Mouse (Mus musculus) lung, embryonic 16.5 days (tissue): Measurements from ENCODE around the gene BC037034. TPM values are rescaled to one million over a fixed set of nuclear protein-coding genes. Genes with fewer than 3 reads are reported as not detected.
"Not testable (repeated sequence)": the region's sequence is repeated elsewhere in the genome, so short reads cannot be mapped to it uniquely, and the experiment has no call there.

Experiments
- ATAC-seq: fragments of 200-750 bp; cut with Nextera tagmentation; 2 replicates; pipeline ENCODE4 v1.8.0; 2017; ENCODE audit warnings: low read depth, mild to moderate bottlenecking, moderate library complexity
- H3K27ac ChIP-seq: fragments of 300-500 bp; sonication (generic); 2 replicates; pipeline ENCODE4 v1.5.1; 2014; ENCODE audit warnings: mild to moderate bottlenecking, control low read depth, low read length
- H3K27me3 ChIP-seq: fragments of 300-500 bp; sonication (generic); 2 replicates; pipeline ENCODE4 v1.6.1; 2014; ENCODE audit warnings: low read depth, low read length, mixed read lengths; ENCODE audit not compliant: control insufficient read depth, insufficient read depth
- H3K36me3 ChIP-seq: fragments of 300-500 bp; sonication (generic); 2 replicates; pipeline ENCODE4 v1.6.1; 2014; ENCODE audit warnings: low read length; ENCODE audit not compliant: control insufficient read depth, insufficient read depth
- H3K4me1 ChIP-seq: fragments of 300-500 bp; sonication (generic); replicated peaks from 2 replicates; pipeline ENCODE4 v1.6.1; 2014; ENCODE audit warnings: low read length, mixed read lengths; ENCODE audit not compliant: control insufficient read depth, insufficient read depth
- H3K4me2 ChIP-seq: fragments of 300-500 bp; sonication (generic); 2 replicates; pipeline ENCODE4 v1.6.1; 2014; ENCODE audit warnings: low read depth, low read length, control low read depth
- H3K4me3 ChIP-seq: fragments of 300-500 bp; sonication (generic); 2 replicates; pipeline ENCODE4 v1.5.1; 2014; ENCODE audit warnings: mild to moderate bottlenecking, low read length, control low read depth
- H3K9ac ChIP-seq: fragments of 300-500 bp; sonication (generic); 2 replicates; pipeline ENCODE4 v1.6.1; 2014; ENCODE audit warnings: low read length, control low read depth
- H3K9me3 ChIP-seq: fragments of 300-500 bp; sonication (generic); 2 replicates; pipeline ENCODE4 v1.6.1; 2016; ENCODE audit warnings: low read length; ENCODE audit not compliant: control insufficient read depth
- WGBS: fragments of 180-500 bp; shearing (Covaris S2); extraction: QIAGEN DNeasy Blood & Tissue Kit; methylation state at CpG from one replicate; pipeline ENCODE4 v1.1.7; 2014; 5-methylcytosine and 5-hydroxymethylcytosine counted together
- polyA plus RNA-seq: library from polyadenylated mRNA; unstranded; fragments of >200 nt; fragmentation: Nextera tagmentation; extraction: Ambion mirVana; gene quantifications from 2 replicates; pipeline ENCODE4 v1.2.1, GENCODE M21; 2015

Gene BC037034
- polyA plus RNA-seq, 1 experiment from 2014 or later: 3.8 TPM

DNA sequence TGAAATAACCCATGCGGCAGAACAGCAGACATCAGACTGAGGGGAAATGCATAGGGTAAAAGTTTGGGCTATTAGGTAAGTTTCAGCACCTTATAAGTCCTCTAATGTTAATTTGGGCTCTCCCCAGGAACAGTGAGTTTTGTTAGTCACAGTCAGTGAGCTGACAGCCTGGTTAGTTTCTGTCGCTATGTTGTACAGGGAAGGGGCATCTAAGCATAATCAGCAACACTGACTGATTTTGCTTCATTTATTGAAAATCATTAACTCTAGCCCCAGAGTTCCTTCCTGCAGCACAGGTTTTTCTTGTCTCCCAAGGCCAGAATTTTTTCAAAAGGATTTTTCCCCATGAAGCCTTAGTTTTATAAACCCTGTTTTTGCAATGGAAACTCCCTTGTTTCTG, 30.1 kb downstream of the BC037034 start:
- WGBS: 74% methylated on average over 2 of the region's 2 CpGs
- Histone ChIP-seq H3K27ac (no peak overlapping the region), H3K9ac (no peak overlapping the region), H3K27me3 (no peaks in the 10 kb centered on the region), H3K9me3 (no peaks in the 10 kb centered on the region), H3K4me1 (no peaks in the 10 kb centered on the region), H3K36me3 (no peaks in the 10 kb centered on the region), H3K4me2 (no peak overlapping the region), H3K4me3 (no peak overlapping the region)
- ATAC-seq: no peak

DNA sequence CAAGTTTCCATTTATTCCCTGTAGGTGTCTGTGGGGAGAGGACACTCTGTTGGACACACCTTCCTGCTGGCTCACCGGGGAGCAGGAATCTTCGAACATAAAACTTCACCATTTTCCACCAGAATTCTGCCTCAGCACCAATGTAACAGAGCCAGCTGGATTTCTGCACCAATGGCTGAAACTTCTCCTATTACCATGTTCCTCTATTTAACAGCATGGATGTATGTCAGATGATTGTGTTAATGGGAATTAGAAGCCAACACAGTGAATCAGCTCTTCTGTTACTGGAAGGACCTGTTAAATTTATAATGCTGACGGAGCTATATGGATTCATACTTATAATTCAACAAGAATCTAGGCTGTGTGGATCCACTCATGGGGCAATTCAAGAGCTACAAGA, 34.3 kb downstream of the BC037034 start:
- Histone ChIP-seq H3K4me1 (no peaks in the 10 kb centered on the region), H3K27me3 (no peaks in the 10 kb centered on the region), H3K27ac (no peak overlapping the region), H3K36me3 (no peaks in the 10 kb centered on the region), H3K9ac (no peak overlapping the region), H3K4me2 (no peak overlapping the region), H3K4me3 (no peak overlapping the region), H3K9me3 (no peaks in the 10 kb centered on the region)
- WGBS: 82% methylated on average over 3 of the region's 3 CpGs
- ATAC-seq: no peak

DNA sequence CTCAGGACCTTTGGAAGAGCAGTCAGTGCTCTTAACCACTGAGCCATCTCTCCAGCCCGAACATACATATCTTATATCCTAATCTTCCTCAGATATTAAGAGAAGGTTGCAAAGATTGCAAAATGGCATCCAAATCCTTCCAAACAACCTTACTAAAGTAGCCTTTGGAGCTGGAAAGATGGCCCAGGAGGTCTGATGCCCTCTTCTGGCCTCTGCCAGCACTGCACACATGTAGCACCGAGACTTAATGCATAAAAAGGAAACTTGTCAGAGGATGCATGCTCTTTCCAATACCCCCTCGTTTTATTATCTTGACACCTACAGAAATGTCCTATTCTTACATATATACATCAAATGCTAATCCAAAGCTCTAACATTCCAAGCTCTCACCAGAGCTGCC, 35.8 kb downstream of the BC037034 start:
- H3K4me2 ChIP-seq: no peak overlapping the region
- no peak overlapping the region for H3K27ac ChIP-seq
- no peaks in the 10 kb centered on the region for H3K9me3 ChIP-seq
- WGBS: 49% methylated on average over 3 of the region's 3 CpGs
- H3K36me3 ChIP-seq: no peaks in the 10 kb centered on the region
- H3K4me3 ChIP-seq: no peak overlapping the region
- H3K4me1 ChIP-seq: no peaks in the 10 kb centered on the region
- H3K9ac ChIP-seq: no peak overlapping the region
- ATAC-seq: no peak
- no peaks in the 10 kb centered on the region for H3K27me3 ChIP-seq

DNA sequence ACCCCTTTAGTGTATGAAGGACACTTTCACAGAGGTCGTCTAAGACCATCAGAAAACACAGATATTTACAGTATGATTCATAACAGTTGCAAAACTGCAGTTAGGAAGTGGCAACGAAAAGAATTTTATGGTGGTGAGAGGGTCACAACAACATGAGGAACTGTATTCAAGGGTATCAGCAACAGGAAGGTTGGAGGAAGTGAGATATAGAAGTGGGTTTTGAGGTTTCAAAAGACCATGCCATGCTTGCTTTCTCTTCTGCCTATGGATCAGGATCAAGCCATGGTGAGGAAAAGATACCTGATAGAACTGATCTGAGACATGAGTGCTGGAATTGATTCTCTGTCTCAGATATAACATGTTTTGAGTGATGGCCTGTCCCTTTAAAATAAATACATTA, 36.5 kb downstream of the BC037034 start:
- Histone ChIP-seq H3K27me3 (no peaks in the 10 kb centered on the region), H3K36me3 (no peaks in the 10 kb centered on the region), H3K4me1 (no peaks in the 10 kb centered on the region), H3K9ac (no peak overlapping the region), H3K9me3 (no peaks in the 10 kb centered on the region), H3K4me3 (no peak overlapping the region), H3K4me2 (no peak overlapping the region), H3K27ac (no peak overlapping the region)
- 51% methylated on average over 2 of the region's 2 CpGs for WGBS
- no peak for ATAC-seq

DNA sequence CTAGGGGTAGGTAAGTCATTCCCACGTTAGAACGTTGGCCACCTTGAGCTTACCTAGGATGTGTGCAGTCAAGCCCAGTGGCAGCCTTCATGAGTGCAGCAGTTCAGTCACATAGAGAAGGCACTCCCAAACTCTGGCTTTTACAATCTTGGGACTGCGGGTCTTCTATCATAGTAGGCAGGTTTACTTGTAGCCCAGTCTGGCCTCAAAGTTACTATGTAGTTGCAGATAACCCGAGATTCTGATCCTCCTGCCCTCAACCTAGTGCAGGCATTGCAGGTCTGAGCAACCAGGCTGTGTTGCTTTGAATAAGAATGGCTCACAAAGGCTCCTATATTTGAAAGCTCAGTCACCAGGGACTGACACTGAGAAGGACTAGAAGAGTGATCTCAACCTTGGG, 37.3 kb downstream of the BC037034 start:
- H3K36me3 ChIP-seq: no peaks in the 10 kb centered on the region
- H3K9me3 ChIP-seq: no peaks in the 10 kb centered on the region
- no peaks in the 10 kb centered on the region for H3K4me1 ChIP-seq
- H3K27ac ChIP-seq: no peak overlapping the region
- H3K27me3 ChIP-seq: no peaks in the 10 kb centered on the region
- no peak overlapping the region for H3K4me2 ChIP-seq
- ATAC-seq: no peak
- no peak overlapping the region for H3K4me3 ChIP-seq
- H3K9ac ChIP-seq: no peak overlapping the region
- 69% methylated on average over 4 of the region's 4 CpGs for WGBS

DNA sequence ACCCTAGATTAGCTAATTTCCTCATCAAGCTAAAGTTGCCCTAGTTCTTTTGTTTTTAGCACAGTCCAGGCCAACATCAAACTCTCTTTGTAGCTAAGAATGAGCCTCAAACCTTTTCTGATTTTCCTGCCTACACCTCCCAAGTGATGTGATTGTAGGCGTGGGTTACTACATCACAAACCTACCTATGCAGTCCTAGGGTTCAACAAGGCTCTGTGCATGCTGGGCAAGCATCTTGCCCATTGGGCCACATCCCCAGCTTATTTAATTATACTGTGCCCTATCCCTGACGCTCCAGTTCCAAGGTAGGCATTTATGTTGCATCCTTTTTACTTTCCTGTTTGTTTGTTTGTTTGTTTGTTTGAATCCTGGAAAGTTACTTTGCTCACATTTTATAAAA, 38.1 kb downstream of the BC037034 start, which contains the start of gene Nxpe5:
Gene Nxpe5, plus strand, starts transcription at position 199 of the 400 bp plus-strand sequence.
- Histone ChIP-seq H3K27ac (no peak within 1 kb of the TSS), H3K4me3 (no peak within 1 kb of the TSS), H3K9ac (no peak within 1 kb of the TSS), H3K4me1 (no peaks in the 10 kb centered on the region), H3K36me3 (no peaks in the 10 kb centered on the region), H3K9me3 (no peaks in the 10 kb centered on the region), H3K27me3 (no peaks in the 10 kb centered on the region), H3K4me2 (no peak within 1 kb of the TSS)
- WGBS: 53% methylated on average over 2 of the region's 2 CpGs
- ATAC-seq: no peak

DNA sequence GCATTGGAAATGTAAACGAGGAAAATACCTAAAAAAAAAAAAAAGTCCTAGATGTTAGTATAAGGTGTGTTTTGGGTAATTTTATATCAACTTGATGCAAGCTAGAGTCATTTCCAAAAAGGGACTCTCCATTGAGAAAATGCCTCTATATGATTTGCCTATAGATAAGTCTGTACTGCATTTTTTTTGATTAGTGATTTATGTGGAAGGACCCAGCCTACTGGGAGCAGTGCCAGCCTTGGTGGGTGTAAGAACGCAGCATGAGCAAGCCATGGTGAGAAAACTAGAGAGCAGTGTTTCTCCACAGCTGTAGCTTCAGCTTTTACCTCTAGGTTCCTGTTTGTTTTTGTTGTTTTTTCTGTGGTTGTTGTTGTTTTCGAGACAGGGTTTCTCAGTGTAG, 40.5 kb downstream of the BC037034 start:
- ATAC-seq: no peak
- H3K4me2 ChIP-seq: no peak overlapping the region

DNA sequence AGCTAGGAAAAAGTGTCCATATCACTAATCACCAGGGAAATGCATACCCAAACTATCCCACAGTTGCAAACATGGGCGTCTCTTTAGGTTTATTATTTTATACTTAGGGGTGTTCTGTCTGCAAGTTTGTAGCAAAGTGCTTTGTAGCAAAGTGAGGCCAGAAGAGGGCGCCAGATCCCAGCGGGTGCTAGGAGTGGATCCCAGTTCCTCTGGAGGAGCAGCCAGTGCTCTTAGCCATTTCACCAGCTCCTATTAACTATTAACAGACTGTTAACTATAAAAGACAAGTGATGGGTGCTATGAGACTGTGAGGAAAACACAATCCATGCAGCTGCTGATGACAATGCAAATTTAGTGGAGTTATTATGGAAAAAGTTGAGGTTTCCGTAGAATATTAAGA, 41.7 kb downstream of the BC037034 start:
- no peaks in the 10 kb centered on the region for H3K36me3 ChIP-seq
- no peaks in the 10 kb centered on the region for H3K9me3 ChIP-seq
- 21% methylated on average over 4 of the region's 4 CpGs for WGBS
- no peak overlapping the region for H3K4me2 ChIP-seq
- no peak overlapping the region for H3K9ac ChIP-seq
- H3K27me3 ChIP-seq: no peaks in the 10 kb centered on the region
- ATAC-seq: no peak
- no peak overlapping the region for H3K27ac ChIP-seq
- H3K4me3 ChIP-seq: no peak overlapping the region
- no peaks in the 10 kb centered on the region for H3K4me1 ChIP-seq

More for the DNA sequence above, 40.5 kb downstream of the BC037034 start:
- no peak overlapping the region for H3K27ac ChIP-seq
- 44% methylated on average over 3 of the region's 3 CpGs for whole genome bisulfite sequencing
- H3K9me3 ChIP-seq: no peaks in the 10 kb centered on the region
- no peak overlapping the region for H3K9ac ChIP-seq
- H3K4me1 ChIP-seq: no peaks in the 10 kb centered on the region
- H3K36me3 ChIP-seq: no peaks in the 10 kb centered on the region
- H3K27me3 ChIP-seq: no peaks in the 10 kb centered on the region
- no peak overlapping the region for H3K4me3 ChIP-seq

DNA sequence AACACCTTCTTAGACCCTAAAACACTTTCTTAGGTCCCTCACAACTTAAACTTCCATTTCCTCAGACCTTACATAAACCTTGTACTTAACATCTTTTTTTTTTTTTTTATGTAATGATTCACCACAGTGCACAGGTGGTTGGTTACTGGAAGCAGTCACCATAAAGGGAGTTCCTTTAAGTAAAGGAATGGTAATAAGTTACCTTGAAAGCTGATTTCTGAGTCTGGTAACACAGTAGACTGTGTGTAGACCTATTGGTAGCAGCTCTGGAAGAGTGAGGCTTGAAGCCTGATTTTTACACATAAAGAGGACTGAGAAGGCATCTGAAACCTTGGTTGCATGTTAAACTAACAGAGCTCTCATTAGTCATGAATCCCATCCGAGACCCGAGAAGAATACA, 44.0 kb downstream of the BC037034 start:
- 27% methylated on average over 2 of the region's 2 CpGs for WGBS

DNA sequence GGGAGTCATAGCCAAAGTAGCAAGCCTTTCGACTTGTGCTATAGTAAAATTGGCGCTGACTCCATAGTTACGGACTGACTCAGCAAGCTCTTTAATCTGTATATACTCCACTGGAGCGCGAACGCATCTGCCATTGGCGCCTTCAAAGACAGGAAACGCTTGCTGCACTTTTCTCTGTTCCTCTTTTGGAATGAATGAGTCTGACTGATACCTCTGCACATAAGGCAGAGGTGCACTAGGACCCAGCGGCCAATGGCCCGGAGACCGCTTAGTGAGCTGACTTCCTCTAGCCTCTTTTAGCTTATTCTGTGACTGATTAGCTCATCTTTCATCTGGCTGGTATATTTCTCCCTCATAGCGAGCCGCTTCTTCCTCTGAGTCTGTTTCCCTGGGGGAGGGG, 47.2 kb downstream of the BC037034 start:
- 89% methylated on average over 13 of the region's 13 CpGs for WGBS
- not testable (repeated sequence) for ATAC-seq, H3K9me3 ChIP-seq, H3K36me3 ChIP-seq, H3K27me3 ChIP-seq, H3K4me2 ChIP-seq, H3K27ac ChIP-seq, H3K4me1 ChIP-seq, H3K9ac ChIP-seq, H3K4me3 ChIP-seq

More for the DNA sequence above, 44.0 kb downstream of the BC037034 start:
- Histone ChIP-seq H3K4me1 (no peaks in the 10 kb centered on the region), H3K27me3 (no peaks in the 10 kb centered on the region), H3K4me2 (no peak overlapping the region), H3K27ac (no peak overlapping the region), H3K36me3 (no peaks in the 10 kb centered on the region), H3K9ac (no peak overlapping the region), H3K9me3 (no peaks in the 10 kb centered on the region; the same call in 1 of the 2 replicates), H3K4me3 (no peak overlapping the region)
- ATAC-seq: no peak
